17 mouse cellular contexts compared by ENCODE assay signal in genomic region chr11:18354156-18354555, GRCm38 (mm10).
"Had no signal": no experiment of that assay in that cellular context is flagged by ENCODE, and none has a peak within 500 bp of the region (broad histone marks: within the 10 kb centered on the region; RNA-seq: fewer than 3 reads in every experiment).

No protein-coding gene starts in this region.

- H3K9me3 ChIP-seq: liver, embryonic 13.5 days; liver, embryonic 15.5 days; lung, embryonic 15.5 days; midbrain, embryonic 13.5 days; midbrain, embryonic 15.5 days; neural tube, embryonic 12.5 days; stomach, embryonic 15.5 days had no signal

- H3K4me3 ChIP-seq: liver, embryonic 13.5 days; liver, embryonic 15.5 days; lung, embryonic 15.5 days; megakaryocyte, embryonic 14.5 days; midbrain, embryonic 13.5 days; midbrain, embryonic 15.5 days; neural tube, embryonic 12.5 days; stomach, embryonic 15.5 days had no signal

- ATAC-seq: liver, postnatal 0 days; midbrain, embryonic 13.5 days; midbrain, embryonic 15.5 days had no signal

- H3K36me3 ChIP-seq: liver, embryonic 13.5 days; liver, embryonic 15.5 days; lung, embryonic 15.5 days; midbrain, embryonic 13.5 days; midbrain, embryonic 15.5 days; neural tube, embryonic 12.5 days; stomach, embryonic 15.5 days had no signal

- H3K27me3 ChIP-seq: liver, embryonic 13.5 days; liver, embryonic 15.5 days; lung, embryonic 15.5 days; megakaryocyte, embryonic 14.5 days; midbrain, embryonic 13.5 days; midbrain, embryonic 15.5 days; neural tube, embryonic 12.5 days; stomach, embryonic 15.5 days had no signal

- DNase-seq: liver, embryonic 13.5 days; liver, postnatal 0 days; right cerebral cortex, postnatal 14 days; thymus, adult 2 months; thymus, postnatal 25 days; thymus, postnatal 4 days had no signal

- H3K27ac ChIP-seq: liver, embryonic 13.5 days; liver, embryonic 15.5 days; lung, embryonic 15.5 days; macrophage; midbrain, embryonic 13.5 days; midbrain, embryonic 15.5 days; neural tube, embryonic 12.5 days; stomach, embryonic 15.5 days; stomach, postnatal 0 days had no signal

- H3K9ac ChIP-seq: liver, embryonic 13.5 days; liver, embryonic 15.5 days; liver, postnatal 0 days; lung, embryonic 15.5 days; midbrain, embryonic 13.5 days; midbrain, embryonic 15.5 days; neural tube, embryonic 12.5 days; stomach, embryonic 15.5 days had no signal

- H3K4me2 ChIP-seq: liver, embryonic 11.5 days; liver, embryonic 13.5 days; liver, embryonic 15.5 days; lung, embryonic 15.5 days; midbrain, embryonic 11.5 days; midbrain, embryonic 13.5 days; midbrain, embryonic 15.5 days; neural tube, embryonic 12.5 days; stomach, embryonic 15.5 days had no signal

- H3K4me1 ChIP-seq: liver, embryonic 13.5 days; liver, embryonic 15.5 days; megakaryocyte, embryonic 14.5 days; midbrain, embryonic 13.5 days; midbrain, embryonic 15.5 days; stomach, embryonic 15.5 days had no signal
